Mouse (Mus musculus) liver, embryonic 11.5 days (tissue): ENCODE data around the gene Catsperz. TPM values are rescaled to one million over a fixed set of nuclear protein-coding genes. Genes with fewer than 3 reads are reported as not detected.

Experiments
- microRNA-seq: library from miRNA; unstranded; fragments of <30 nt; microRNA quantifications from one replicate; pipeline ENCODE4, GENCODE M21; 2017; ENCODE audit warnings: borderline number of aligned reads
- polyA plus RNA-seq: library from polyadenylated mRNA; unstranded; fragments of >200 nt; fragmentation: Nextera tagmentation; extraction: Ambion mirVana; gene quantifications from 2 replicates; pipeline ENCODE4 v1.2.1, GENCODE M21; 2014

Catsperz gene
- polyA plus RNA-seq, 1 experiment from 2014 or later: 0.49 TPM

Small RNA genes lying within 50 kb of the gene (microRNA-seq; reads per million reads assigned to microRNA genes)
- gene Mir6990: 2.1 reads per million

Other genes starting within 250 kb of the Catsperz start
- gene Rps6ka4, start 84.7 kb downstream of the Catsperz start, polyA plus RNA-seq: 11.5 and 12.6 TPM in 2 replicates
- 2.8 and 4.4 TPM in 2 replicates for gene Ccdc88b, start 67.2 kb downstream of the Catsperz start, polyA plus RNA-seq
- 167 and 169 TPM in 2 replicates for gene Trmt112, start 15.7 kb downstream of the Catsperz start, polyA plus RNA-seq
- 106 and 117 TPM in 2 replicates for gene Prdx5, start 15.3 kb downstream of the Catsperz start, polyA plus RNA-seq
- 4.1 and 5.9 TPM in 2 replicates for gene Esrra, start 3.6 kb downstream of the Catsperz start, polyA plus RNA-seq
- 0.18 and 0.38 TPM in 2 replicates for gene Kcnk4, start 9.1 kb upstream of the Catsperz start, polyA plus RNA-seq
- 51.9 and 54.7 TPM in 2 replicates for gene Bad, start 16.5 kb upstream of the Catsperz start, polyA plus RNA-seq
- 18.2 and 18.9 TPM in 2 replicates for gene Gpr137, start 17.1 kb upstream of the Catsperz start, polyA plus RNA-seq
- gene Ppp1r14b, start 49.6 kb upstream of the Catsperz start, polyA plus RNA-seq: 189 and 221 TPM in 2 replicates
- 20.6 and 23.4 TPM in 2 replicates for gene Plcb3, start 51.1 kb upstream of the Catsperz start, polyA plus RNA-seq
- gene Fkbp2, start 55.1 kb upstream of the Catsperz start, polyA plus RNA-seq: 111 and 124 TPM in 2 replicates
- 24.3 and 28.8 TPM in 2 replicates for gene Vegfb, start 62.3 kb upstream of the Catsperz start, polyA plus RNA-seq
- gene Dnajc4, start 67.2 kb upstream of the Catsperz start, polyA plus RNA-seq: 14.0 and 14.7 TPM in 2 replicates
- gene Nudt22, start 70.7 kb upstream of the Catsperz start, polyA plus RNA-seq: 15.9 and 16.9 TPM in 2 replicates
- gene Trpt1, start 70.8 kb upstream of the Catsperz start, polyA plus RNA-seq: 3.9 and 4.9 TPM in 2 replicates
- 155 and 170 TPM in 2 replicates for gene Fermt3, start 94.1 kb upstream of the Catsperz start, polyA plus RNA-seq
- 356 and 387 TPM in 2 replicates for gene Stip1, start 114.6 kb upstream of the Catsperz start, polyA plus RNA-seq
- 5.9 and 6.7 TPM in 2 replicates for gene Macrod1, start 131.4 kb upstream of the Catsperz start, polyA plus RNA-seq
- gene Flrt1, start 180.3 kb upstream of the Catsperz start, polyA plus RNA-seq: 0.60 and 0.64 TPM in 2 replicates